Mouse (Mus musculus) kidney, adult 8-10 months (tissue): ENCODE measurements around the gene Slc4a4.

Experiments used
- DNase-seq, 2 experiments: peaks; one replicate each; pipeline ENCODE4 v3.0.0; 2022

The Slc4a4 gene

GRCm38 (mm10) chr5:89198501-89198900 is 311.9 kb downstream of the Slc4a4 start:
- no peak for DNase-seq

- no peak for DNase-seq
Measured at GRCm38 (mm10) chr5:89209973-89210703, 323.5 kb downstream of the Slc4a4 start.

- DNase-seq = no peak
Measured at GRCm38 (mm10) chr5:89211057-89211456, 324.4 kb downstream of the Slc4a4 start.

- DNase-seq = peak; percentile 54 to 79
Measured at GRCm38 (mm10) chr5:89218222-89218621, 331.6 kb downstream of the Slc4a4 start.

- no peak for DNase-seq
Measured at GRCm38 (mm10) chr5:89218709-89219108, 332.1 kb downstream of the Slc4a4 start.

- no peak for DNase-seq
Measured at GRCm38 (mm10) chr5:89221658-89222057, 335.0 kb downstream of the Slc4a4 start.

GRCm38 (mm10) chr5:89223061-89223740 is 336.6 kb downstream of the Slc4a4 start:
- peak in 1 of 2 experiments; percentile 17 for DNase-seq

GRCm38 (mm10) chr5:89223744-89224368 is 337.2 kb downstream of the Slc4a4 start:
- DNase-seq = no peak

GRCm38 (mm10) chr5:89227948-89228347 is 341.3 kb downstream of the Slc4a4 start:
- no peak for DNase-seq

GRCm38 (mm10) chr5:89229606-89230005 is 343.0 kb downstream of the Slc4a4 start:
- no peak for DNase-seq

- no peak for DNase-seq
Measured at GRCm38 (mm10) chr5:89232313-89232712, 345.7 kb downstream of the Slc4a4 start.

- no peak for DNase-seq
Measured at GRCm38 (mm10) chr5:89251806-89252205, 365.2 kb downstream of the Slc4a4 start.

GRCm38 (mm10) chr5:89259804-89260492 is 373.3 kb downstream of the Slc4a4 start:
- DNase-seq = no peak

- peak; percentile 23 to 29 for DNase-seq
Measured at GRCm38 (mm10) chr5:89277049-89277448, 390.4 kb downstream of the Slc4a4 start.

GRCm38 (mm10) chr5:89277616-89278015 is 391.0 kb downstream of the Slc4a4 start:
- peak; percentile 79 to 90 for DNase-seq

- peak in 1 of 2 experiments; percentile 14 for DNase-seq
Measured at GRCm38 (mm10) chr5:89278309-89278708, 391.7 kb downstream of the Slc4a4 start.

- DNase-seq = no peak
Measured at GRCm38 (mm10) chr5:89280312-89280863, 393.8 kb downstream of the Slc4a4 start.
